Mouse (Mus musculus): ENCODE measurements around the gene Hmcn1.

Hmcn1 gene

GRCm38 (mm10) chr1:150772958-150773357 is 220.3 kb downstream of the Hmcn1 start:
- DNase-seq: no peak

GRCm38 (mm10) chr1:150770948-150771521 is 222.2 kb downstream of the Hmcn1 start:
- DNase-seq: no peak

- no peak for DNase-seq
These were observed 223.4 kb downstream of the Hmcn1 start for GRCm38 (mm10) chr1:150769836-150770235.

DNA sequence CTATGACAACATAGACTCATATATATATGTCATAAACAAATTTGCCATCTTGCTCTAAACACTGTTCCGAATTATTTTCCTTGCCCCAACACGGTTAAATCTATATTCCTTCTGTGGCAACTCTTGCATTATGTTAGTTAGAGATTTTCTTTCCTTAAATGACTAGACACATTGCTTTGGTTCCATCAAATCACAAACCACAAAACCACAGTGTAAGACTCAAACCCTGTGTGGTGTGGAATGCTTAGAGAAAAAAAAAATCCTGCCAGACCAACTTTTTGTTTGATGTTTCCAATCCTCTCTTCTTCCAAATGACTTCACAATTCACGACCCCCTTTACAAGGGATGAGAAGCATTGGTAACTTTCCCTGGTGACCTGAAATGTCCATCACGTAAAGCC is 231.6 kb downstream of the Hmcn1 start:
- DNase-seq: no peak

- peak; percentile 9 for DNase-seq
These were observed 232.4 kb downstream of the Hmcn1 start for GRCm38 (mm10) chr1:150760801-150761331.

- peak; percentile 45 for DNase-seq
These were observed 233.7 kb downstream of the Hmcn1 start for GRCm38 (mm10) chr1:150759476-150760079.

DNA sequence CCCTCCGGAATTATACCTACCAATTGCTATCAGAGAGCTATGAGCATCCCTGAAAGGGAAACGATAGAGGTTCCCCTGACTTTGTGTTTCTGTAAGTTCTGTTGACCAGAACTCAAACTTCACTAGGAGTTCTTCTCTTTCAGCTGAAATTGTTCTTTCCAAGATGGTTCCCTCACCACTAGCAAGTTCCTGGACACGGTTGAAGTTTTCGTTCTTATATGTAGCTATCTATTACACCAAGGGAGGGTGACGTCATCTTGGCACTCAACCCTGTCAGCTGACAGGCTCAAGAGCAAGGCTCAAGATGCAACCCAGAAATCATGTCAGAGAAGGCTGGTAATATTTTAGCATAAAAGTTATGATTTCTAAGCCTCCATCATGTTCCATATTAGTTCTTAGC is 239.3 kb downstream of the Hmcn1 start:
- DNase-seq: no peak

DNA sequence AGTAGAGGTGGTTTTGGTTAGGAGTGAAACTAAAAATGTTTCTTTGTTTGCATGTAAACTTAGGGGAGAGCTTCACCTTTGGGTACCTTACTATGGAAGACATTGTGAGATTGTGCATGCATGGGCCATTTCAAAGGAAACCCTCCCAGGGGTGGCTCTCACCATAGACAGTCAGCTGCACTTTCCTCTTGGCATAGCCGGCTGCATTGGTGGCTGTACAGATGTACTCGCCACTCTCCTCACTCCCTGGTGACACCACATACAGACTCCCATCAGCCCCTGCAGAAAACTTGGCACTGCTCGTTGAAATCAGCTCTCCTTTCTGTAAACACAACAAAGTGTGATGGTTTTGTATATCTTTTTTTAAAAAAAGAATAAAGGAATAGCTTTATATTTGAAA is 244.5 kb downstream of the Hmcn1 start:
- no peak for DNase-seq

GRCm38 (mm10) chr1:150747771-150748170 is 245.5 kb downstream of the Hmcn1 start:
- no peak for DNase-seq

DNA sequence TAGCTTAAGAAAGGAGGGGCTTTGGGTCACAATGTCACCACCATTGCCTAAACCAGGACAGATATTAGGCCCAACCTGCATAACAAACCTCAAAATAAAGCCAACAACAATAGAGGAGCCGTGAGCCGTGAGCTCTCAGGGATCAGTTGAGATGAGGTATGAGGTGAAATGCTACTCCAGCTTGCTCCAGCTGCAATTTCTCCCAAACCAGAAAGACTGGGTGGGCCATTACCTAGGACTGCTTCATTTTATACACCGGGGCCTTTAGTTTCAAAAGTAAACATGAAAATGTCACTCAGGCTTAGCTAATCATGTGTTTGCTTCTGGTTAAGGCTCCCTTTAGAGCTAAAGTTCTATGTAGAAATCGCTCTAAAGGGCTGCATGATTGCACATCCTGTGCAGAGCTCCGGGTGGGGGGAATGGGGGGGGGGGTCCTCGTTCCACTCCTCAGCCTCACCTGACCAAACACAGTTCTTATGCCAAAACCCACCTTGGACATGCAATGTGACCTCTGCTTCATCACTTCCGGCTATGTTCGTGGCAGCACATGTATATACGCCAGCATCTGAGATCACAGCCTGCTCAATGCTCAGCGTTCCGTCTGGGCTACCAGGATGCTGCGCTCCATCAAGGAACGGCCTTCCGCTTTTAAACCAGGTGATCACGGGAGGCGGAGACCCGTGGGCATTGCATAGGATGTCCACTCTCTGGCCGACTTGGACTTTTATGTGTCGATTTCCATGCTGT is 250.0 kb downstream of the Hmcn1 start:
- DNase-seq: no peak

DNA sequence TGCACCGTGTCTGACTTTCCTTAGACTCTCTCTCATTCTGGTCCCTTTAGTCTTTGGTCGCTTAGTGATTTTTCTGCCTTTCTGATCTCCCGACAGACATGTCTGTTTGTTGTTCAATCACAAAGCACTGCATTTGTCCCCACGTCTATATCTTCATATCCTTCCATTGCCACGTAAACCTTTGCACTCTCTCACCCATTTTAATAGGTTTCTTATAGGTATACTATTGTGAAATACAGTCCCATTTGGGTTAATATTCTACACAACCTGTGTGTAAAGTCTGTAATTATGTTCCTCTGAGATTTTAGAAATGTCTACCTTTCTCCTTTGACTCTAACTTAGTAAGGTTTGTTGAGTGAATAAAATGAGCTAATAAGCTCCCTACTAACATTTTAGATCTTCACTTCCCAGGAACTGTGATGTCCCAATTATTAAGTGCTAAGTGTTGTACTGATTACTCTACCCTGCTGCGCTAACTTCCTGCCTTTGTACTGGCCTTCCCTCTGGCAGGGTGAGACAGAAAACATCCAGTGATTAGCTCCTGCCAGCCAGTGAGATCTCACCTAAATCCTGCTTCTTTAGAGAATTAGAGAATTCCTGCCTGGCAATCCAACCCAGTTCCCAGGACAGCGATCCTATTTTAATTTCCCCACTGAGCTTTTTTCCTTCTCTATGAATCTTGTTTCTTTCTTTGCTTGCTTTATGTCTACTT is 250.7 kb downstream of the Hmcn1 start:
- peak; percentile 3 for DNase-seq

DNA sequence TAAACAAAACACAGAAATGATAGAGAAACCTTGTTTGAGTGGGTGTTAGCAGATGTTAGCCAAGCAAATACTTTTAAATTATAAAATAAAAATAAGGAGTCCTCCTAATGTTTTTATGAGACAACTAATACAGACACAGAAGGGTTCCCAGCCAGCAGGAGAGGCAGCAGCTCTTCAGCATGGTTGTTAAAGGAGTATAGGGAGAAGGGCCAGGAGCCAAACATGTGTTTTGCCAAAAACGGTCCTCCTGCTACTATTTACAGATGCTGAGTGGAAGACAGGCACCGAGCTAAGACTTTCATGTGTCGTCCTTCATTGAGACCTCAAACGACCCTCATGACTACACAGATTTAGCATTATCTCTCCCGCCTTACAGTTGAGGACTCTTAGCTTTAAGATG is 281.8 kb downstream of the Hmcn1 start:
- no peak for DNase-seq

- DNase-seq: no peak
These were observed 286.7 kb downstream of the Hmcn1 start for GRCm38 (mm10) chr1:150706502-150706901.

GRCm38 (mm10) chr1:150697749-150698148 is 295.5 kb downstream of the Hmcn1 start:
- DNase-seq: no peak

DNA sequence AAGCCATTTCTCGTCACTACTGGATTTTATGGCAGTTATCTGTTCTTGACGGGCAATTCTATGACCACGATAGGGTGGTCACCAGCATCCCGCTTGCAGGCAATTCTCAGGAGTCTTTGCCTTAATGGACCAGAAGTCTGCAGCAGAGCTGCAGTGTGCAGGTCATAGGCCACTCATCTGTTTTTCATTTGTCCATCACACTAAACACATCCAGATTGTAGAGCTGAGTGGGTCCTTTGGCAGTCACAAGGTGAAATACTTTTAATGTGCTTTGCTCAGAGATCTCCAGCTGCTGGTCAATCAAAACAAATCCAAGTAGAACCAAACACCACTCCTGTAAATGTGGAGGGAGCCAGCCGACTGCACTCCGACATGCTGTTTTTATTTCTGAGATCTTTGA is 311.2 kb downstream of the Hmcn1 start:
- DNase-seq: no peak

DNA sequence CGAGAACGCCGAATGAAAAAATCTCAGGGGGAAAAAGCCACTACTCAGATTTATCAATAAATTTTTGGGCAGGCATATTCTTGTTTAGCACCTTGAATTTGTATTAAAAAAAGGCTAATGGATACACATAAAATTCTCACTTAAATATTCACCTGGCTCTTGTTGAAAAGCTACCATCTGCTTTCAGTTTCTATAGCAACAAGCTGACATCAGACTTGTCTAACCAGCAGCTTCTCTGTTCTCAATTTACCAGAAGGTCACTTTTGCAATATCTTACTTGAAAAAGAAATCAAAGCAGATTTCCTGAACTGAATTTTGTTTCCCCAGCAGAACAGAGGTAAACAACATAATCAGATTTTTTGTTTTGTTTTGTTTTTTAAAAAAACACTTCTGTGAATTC is 311.8 kb downstream of the Hmcn1 start:
- no peak for DNase-seq

- no peak for DNase-seq
These were observed 312.2 kb downstream of the Hmcn1 start for GRCm38 (mm10) chr1:150681006-150681405.

DNA sequence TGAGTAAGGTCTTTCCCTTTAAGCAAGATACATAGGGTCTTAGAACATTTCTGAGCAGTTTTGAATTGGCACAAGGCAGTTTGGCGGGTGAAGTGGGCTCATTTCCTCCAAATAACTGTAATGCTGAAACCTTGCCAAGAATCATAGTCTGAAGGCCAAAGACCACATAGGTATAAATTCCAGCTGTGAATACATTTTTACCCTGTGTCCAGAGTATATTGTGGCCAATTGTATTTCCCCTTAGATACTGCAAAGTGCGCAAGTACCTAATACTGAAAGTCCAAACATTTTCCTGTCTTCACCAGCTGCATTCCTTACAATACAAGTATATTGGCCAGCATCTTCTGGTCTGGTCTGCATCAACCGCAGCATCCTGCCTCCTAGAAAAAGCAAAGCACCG is 312.9 kb downstream of the Hmcn1 start:
- DNase-seq: no peak

GRCm38 (mm10) chr1:150645314-150645713 is 347.9 kb downstream of the Hmcn1 start:
- DNase-seq: no peak

- no peak for DNase-seq
These were observed 353.7 kb downstream of the Hmcn1 start for GRCm38 (mm10) chr1:150639522-150639921.

- no peak for DNase-seq
These were observed 360.7 kb downstream of the Hmcn1 start for GRCm38 (mm10) chr1:150632506-150632905.

GRCm38 (mm10) chr1:150631856-150632171 is 361.4 kb downstream of the Hmcn1 start:
- DNase-seq: no peak

DNA sequence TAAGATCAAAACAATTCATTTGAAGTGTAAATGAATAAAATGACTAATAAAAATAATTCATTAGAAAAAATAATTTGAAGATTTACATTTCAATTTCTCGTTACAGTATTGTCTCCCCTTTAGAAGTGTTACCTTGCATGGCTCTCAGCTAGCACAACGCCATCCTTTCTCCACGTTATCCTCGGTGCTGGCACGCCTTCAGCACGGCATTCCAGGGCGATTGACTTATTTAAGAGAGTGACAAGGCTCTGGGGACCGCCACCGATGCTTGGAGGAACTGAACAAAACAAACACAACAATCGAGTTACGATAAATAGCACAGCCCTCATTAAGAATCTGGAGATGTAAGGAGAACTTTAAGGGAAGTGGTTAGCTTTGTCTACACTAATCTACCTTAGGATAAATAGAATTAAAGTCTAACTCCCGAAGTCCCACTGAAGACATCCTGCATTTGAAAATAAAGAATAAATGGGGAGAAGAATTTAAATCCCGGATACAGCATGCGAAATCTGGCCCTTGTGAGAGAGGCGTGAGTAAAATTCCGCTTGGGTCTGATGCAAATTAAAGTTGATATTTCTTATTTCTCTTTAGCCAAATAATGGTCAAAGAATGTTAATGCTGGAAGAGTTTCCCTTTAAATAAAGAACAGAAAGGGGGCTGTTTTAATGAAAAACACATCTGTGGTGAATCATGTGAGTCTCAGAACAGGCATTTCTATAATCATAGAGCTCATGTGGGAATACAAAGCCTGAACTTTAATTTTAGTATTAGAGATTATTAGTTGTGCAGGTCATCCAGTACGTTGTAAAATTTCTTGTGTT is 362.0 kb downstream of the Hmcn1 start:
- DNase-seq: no peak
